Mouse (Mus musculus) hindbrain, embryonic 15.5 days (tissue): ENCODE results near the gene Manba. TPM values are rescaled to one million over a fixed set of nuclear protein-coding genes. Genes with fewer than 3 reads are reported as not detected.

Source experiments
- ATAC-seq: fragments of 200-750 bp; cut with Nextera tagmentation; 2 replicates; pipeline ENCODE4 v1.8.0; 2017; ENCODE audit warnings: low read depth, moderate number of reproducible peaks, moderate TSS enrichment; ENCODE audit not compliant: low FRiP score
- H3K27ac ChIP-seq: fragments of 300-500 bp; sonication (generic); replicated peaks from 2 replicates; pipeline ENCODE4 v1.5.1; 2015; ENCODE audit warnings: mild to moderate bottlenecking, inconsistent platforms
- H3K27me3 ChIP-seq: fragments of 300-500 bp; sonication (generic); 2 replicates; pipeline ENCODE4 v1.6.1; 2015; ENCODE audit warnings: control low read depth, inconsistent platforms
- H3K36me3 ChIP-seq: fragments of 300-500 bp; sonication (generic); 2 replicates; pipeline ENCODE4 v1.6.1; 2015; ENCODE audit warnings: control low read depth, inconsistent platforms
- H3K4me1 ChIP-seq: fragments of 300-500 bp; sonication (generic); replicated peaks from 2 replicates; pipeline ENCODE4 v1.6.1; 2015; ENCODE audit warnings: control low read depth, inconsistent platforms
- H3K4me2 ChIP-seq: fragments of 300-500 bp; sonication (generic); 2 replicates; pipeline ENCODE4 v1.6.1; 2015; ENCODE audit warnings: moderate library complexity, mild to moderate bottlenecking, inconsistent platforms
- H3K4me3 ChIP-seq: fragments of 300-500 bp; sonication (generic); 2 replicates; pipeline ENCODE4 v1.5.1; 2015; ENCODE audit warnings: mild to moderate bottlenecking, inconsistent platforms
- H3K9ac ChIP-seq: fragments of 300-500 bp; sonication (generic); 2 replicates; pipeline ENCODE4 v1.6.1; 2015; ENCODE audit warnings: inconsistent platforms
- H3K9me3 ChIP-seq: fragments of 300-500 bp; sonication (generic); 2 replicates; pipeline ENCODE4 v1.6.1; 2016; ENCODE audit warnings: control low read depth, inconsistent platforms
- WGBS: fragments of 180-500 bp; shearing (Covaris S2); methylation state at CpG from one replicate; pipeline ENCODE4 v1.1.7; 2015; 5-methylcytosine and 5-hydroxymethylcytosine counted together
- polyA plus RNA-seq: library from polyadenylated mRNA; unstranded; fragments of >200 nt; fragmentation: Nextera tagmentation; extraction: Ambion mirVana; gene quantifications from 2 replicates; pipeline ENCODE4 v1.2.1, GENCODE M21; 2015

Manba gene
- polyA plus RNA-seq, 1 experiment from 2014 or later = 6.3 TPM

- Histone ChIP-seq H3K4me3 (no peak overlapping the region), H3K36me3 (peaks cover 25% of the 10 kb centered on the region), H3K4me2 (no peak overlapping the region), H3K4me1 (no peaks in the 10 kb centered on the region), H3K9me3 (no peaks in the 10 kb centered on the region), H3K27ac (no peak overlapping the region), H3K9ac (no peak overlapping the region), H3K27me3 (no peaks in the 10 kb centered on the region)
- ATAC-seq = no peak
- WGBS = 84% methylated on average over 3 of the region's 3 CpGs
These were observed 129.0 kb downstream of the Manba start for GRCm38 (mm10) chr3:135614376-135614775.

DNA sequence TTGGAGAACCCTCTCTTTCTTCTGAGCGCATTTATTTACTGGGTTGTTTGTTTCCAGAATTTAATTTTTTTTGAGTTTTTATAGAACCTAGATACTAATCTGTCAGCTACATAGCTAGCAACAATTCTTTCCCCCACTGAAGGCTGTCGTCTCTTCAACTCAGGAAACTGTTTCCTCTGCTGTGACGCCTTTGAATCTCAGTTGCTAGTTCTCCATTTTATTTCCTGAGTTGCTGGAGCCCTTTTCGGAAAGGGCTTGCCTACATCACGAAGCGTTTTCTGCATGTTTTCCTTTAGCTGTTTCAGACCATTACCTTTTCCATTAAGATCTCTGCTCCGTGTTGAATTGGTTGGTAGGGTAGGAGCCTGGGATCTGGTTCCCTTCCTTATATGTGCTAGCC, 131.3 kb downstream of the Manba start:
- no peak overlapping the region for H3K4me2 ChIP-seq
- no peaks in the 10 kb centered on the region for H3K4me1 ChIP-seq
- H3K4me3 ChIP-seq = no peak overlapping the region
- H3K27ac ChIP-seq = no peak overlapping the region
- no peak for ATAC-seq
- H3K9ac ChIP-seq = no peak overlapping the region
- H3K36me3 ChIP-seq = peaks cover 25% of the 10 kb centered on the region
- WGBS = 90% methylated on average over 7 of the region's 7 CpGs
- H3K9me3 ChIP-seq = no peaks in the 10 kb centered on the region
- no peaks in the 10 kb centered on the region for H3K27me3 ChIP-seq

Other genes starting within 250 kb of the Manba start
- gene Bdh2, start 204.4 kb upstream of the Manba start, polyA plus RNA-seq = 3.5 and 3.6 TPM in 2 replicates
- gene Slc9b2, start 177.9 kb upstream of the Manba start, polyA plus RNA-seq = 1.9 and 2.0 TPM in 2 replicates
- gene Slc9b1, start 137.6 kb upstream of the Manba start, polyA plus RNA-seq = 0.45 TPM in 1 of 2 replicates, not detected in the other
- gene Cisd2, start 61.7 kb upstream of the Manba start, polyA plus RNA-seq = 64.6 and 66.8 TPM in 2 replicates
- gene Ube2d3, start 47.5 kb upstream of the Manba start, polyA plus RNA-seq = 344 and 347 TPM in 2 replicates
- 8.4 and 8.8 TPM in 2 replicates for gene Nfkb1, start 205.9 kb downstream of the Manba start, polyA plus RNA-seq